Mouse (Mus musculus): ENCODE measurements around the gene Hunk. TPM values are rescaled to one million over a fixed set of nuclear protein-coding genes. Genes with fewer than 3 reads are reported as not detected.

Hunk gene
- polyA plus RNA-seq (2012; ENCODE audit: low replicate concordance), result 0.13 and 0.23 TPM in 2 replicates

GRCm38 (mm10) chr16:90385688-90386513 lies at the start of gene Hunk:
Gene Hunk, plus strand, starts transcription at chr16:90386013.

Other genes with a start within 250 kb of the Hunk start
- gene Tiam1, start 242.2 kb upstream of the Hunk start, polyA plus RNA-seq (2012; ENCODE audit: low replicate concordance), result 13.3 and 46.6 TPM in 2 replicates
- 272 and 405 TPM in 2 replicates for gene Sod1, start 165.3 kb upstream of the Hunk start, polyA plus RNA-seq (2012; ENCODE audit: low replicate concordance)
- gene Scaf4, start 101.5 kb upstream of the Hunk start, polyA plus RNA-seq (2012; ENCODE audit: low replicate concordance), result 171 and 231 TPM in 2 replicates